Mouse (Mus musculus): ENCODE data around the gene Lpin2. TPM values are rescaled to one million over a fixed set of nuclear protein-coding genes. Genes with fewer than 3 reads are reported as not detected.

Gene Lpin2
- total RNA-seq, 2 experiments from 2014 or later, result 101 to 104 TPM

GRCm38 (mm10) chr17:71169639-71170038 is 12.7 kb upstream of the Lpin2 start:
- DNase-seq (ENCODE audit: low spot score in 2 of 2), result no peak

DNA sequence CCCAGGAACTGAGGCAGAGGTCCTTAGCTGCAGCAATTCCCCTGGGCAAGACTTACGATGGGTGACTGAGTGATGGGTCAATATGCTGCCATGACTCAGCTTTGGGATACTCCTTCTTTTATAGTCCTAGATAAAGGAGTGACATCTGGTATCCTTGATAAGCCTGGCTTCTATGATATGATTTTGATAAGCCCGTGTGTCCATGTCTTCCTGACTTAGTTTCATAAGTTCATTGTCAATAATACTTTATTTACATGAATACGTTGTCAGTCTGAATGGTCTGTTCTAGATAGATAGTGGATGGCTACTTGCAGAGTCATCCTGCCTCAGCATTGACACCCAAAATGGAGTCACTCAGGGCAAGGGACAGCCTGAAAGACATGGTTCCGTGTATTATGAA is 11.2 kb upstream of the Lpin2 start:
- no peak for DNase-seq (ENCODE audit: low spot score in 2 of 2)

DNA sequence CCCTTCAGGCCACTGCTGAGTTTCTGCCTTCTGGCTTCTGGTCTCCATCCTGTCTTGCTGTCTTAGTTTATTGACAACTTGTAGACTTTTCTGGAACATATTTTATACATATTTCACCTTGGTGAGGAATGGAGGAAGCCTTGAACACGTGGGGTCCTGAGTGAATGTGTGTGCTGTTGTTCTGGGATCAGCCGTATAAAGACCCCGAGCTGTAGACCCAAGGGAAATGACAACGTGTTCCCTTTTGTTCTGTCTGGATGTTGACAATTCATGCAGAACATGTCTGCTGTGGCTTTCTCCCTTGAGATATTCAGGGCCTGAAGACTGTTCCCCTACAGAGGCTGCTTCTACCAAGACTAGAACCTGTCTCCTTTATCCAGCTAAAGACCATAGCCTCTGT is 5.0 kb upstream of the Lpin2 start:
- no peak for DNase-seq (ENCODE audit: low spot score in 2 of 2)

GRCm38 (mm10) chr17:71177949-71178348 is 4.4 kb upstream of the Lpin2 start:
- DNase-seq (ENCODE audit: low spot score in 2 of 2), result no peak

DNA sequence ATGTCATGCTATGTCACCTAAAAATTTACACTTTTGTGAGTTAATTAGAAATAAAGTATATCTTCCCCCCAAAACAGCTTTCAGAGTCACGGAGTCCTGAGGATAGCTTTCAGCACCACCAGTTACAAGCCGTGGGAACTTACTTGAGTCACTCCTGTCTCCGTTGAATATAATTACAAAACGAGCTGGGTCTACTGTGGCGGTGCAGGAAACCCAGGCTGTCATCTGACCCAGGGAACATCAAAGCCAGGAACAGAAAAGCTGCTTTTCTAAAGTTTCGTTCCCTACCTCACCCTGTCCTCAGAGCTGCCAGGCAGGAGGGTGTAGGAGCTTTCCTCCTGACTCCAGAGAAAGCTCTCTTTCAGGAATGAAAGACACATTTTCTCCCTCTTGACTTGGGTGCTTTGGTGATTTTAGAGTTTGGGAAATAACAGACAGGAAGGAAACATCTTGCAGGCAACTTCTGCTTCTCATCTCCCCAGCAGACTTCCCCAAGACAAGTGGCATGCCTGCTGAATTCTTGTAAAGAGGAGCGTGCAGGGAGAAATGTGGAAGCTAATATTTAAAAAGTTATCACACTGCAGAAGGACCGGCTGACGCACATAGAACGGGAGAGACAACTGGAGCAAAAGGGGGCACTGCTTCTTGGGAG is 3.7 kb upstream of the Lpin2 start:
- no peak for DNase-seq (ENCODE audit: low spot score in 2 of 2)

DNA sequence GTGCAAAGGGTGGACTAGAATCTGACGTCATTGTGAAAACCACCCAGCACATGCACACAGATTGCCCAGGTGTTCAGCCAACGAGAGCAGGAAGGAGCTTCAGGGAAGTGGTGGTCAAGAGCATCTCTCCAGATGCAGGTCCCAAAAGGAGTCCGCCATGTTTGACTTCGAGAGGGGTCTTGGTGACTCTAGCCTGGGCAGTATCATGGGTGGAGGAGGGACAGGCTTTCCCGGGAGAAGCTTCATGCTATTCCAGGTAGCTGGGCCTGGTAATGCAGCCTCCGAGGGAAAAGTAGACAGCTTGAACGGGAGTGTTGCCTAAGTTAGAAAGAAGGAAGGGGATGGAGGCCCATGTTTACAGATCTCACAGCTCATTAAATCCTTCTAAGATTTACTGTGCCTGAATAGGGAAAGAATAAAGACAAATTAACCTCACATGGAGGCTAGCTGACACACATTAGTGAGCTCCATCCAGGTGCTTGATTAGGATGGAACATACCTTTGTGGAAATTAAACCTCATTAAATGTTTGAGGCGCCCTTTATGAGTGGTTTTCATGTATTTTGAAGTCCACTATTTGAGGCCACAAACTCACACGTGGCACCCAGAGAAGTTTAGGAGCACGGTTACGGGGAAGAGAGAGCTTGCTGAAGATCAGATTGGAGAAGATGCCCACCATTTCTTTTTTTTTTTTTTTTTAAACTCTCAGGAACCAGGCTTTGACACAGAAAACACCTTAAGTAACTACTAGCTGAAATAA is 2.6 kb upstream of the Lpin2 start:
- DNase-seq (ENCODE audit: low spot score in 2 of 2), result no peak

- DNase-seq (ENCODE audit: low spot score in 2 of 2), result no peak
Observed at GRCm38 (mm10) chr17:71180601-71181000, 1.8 kb upstream of the Lpin2 start.

GRCm38 (mm10) chr17:71182871-71183656 is 704 bp downstream of the Lpin2 start:
- DNase-seq (ENCODE audit: low spot score in 2 of 2), result peak; percentile 88 to 92

DNA sequence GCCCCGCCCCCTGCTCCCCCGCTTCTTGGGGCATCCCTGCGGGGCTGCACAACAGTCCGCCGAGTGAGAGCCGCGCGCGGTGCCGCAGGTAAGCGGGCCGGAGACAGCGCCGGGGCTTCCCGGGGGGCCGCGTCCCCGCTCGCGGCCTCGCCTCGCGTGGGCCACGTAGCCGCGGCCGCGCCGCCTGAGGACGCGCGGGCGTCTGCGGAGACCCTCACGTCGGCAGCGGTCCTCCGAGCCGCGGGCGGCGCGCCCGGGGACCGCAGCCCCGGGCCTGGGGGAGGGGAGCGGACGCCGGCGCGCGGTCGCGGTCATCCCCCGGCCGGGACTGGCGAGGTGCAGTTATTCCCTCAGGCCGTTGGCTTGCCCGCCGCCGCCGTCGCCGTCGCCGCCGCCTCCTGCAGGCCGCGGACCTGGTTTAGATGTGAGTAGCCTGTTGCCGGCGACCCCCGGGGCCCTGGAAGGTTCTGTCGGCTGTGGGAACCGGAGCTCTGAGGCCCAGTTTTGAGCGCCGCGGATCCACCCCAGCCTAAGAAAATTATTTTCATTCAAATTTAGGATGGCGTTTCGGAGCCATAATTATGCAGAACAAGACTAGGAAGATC is 1.4 kb downstream of the Lpin2 start:
- peak in 1 of 2 experiments; percentile 49 for DNase-seq (ENCODE audit: low spot score in 2 of 2)

- DNase-seq (ENCODE audit: low spot score in 2 of 2), result peak in 1 of 2 experiments; percentile 28
Observed at GRCm38 (mm10) chr17:71184356-71185111, 2.2 kb downstream of the Lpin2 start.

DNA sequence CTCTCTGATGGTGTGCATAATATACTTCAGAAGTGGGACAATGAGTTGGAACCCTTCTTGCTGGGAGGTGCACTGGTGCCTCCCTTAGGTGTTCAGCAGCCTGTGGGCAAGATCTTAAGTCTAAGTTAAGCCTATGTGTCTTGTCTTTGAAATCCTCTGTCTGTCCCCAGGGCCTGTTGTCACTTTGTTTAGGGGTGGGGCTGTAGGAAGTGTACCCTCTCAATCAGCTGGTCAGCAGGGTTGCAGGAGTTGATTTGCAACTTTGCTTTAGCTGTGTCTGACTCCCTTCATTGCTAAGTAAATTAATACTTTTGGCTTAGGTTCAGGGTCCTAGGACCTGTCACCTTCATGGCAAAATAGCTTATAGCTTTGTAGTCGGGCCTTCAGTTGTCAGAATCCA is 3.0 kb downstream of the Lpin2 start:
- no peak for DNase-seq (ENCODE audit: low spot score in 2 of 2)

- no peak for DNase-seq (ENCODE audit: low spot score in 2 of 2)
Observed at GRCm38 (mm10) chr17:71190589-71190988, 8.2 kb downstream of the Lpin2 start.

GRCm38 (mm10) chr17:71191063-71191462 is 8.7 kb downstream of the Lpin2 start:
- DNase-seq (ENCODE audit: low spot score in 2 of 2), result no peak

DNA sequence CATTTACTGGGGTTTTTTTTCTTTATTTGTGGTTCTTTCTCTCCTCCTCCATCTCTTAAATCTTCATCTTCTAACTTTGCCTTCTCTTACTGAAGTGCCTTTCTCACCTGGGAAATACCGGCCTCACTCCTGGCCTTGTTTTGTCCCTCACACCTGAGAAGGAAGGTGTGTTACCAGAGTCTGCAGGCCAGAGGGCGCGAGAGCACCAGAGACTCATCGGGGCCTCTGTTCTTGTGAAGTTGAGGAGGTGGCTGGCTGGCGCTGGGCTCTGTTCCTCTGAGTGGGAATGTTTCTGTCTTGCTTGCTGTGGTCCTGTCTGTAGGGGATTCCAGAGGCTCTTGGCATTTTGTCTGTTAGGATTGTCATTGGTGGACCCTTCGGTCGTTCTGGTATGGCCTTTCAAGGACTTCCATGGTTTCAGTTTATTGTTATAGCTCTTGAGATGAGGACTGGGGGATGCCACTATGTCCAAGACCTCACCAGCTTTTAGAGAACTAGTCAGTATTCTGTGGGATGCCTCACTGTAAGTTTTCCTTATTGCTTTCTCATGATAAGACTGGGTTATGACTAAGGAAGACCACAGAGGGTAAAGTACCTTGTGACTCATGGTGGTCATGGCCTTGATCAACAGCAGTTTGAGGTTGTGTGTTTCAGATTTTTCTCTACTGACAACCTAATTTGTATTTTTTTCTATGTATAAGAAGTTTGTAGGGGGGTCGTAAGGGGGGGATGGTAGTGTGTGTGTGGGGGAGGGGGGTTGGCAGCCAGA is 9.5 kb downstream of the Lpin2 start:
- no peak for DNase-seq (ENCODE audit: low spot score in 2 of 2)

DNA sequence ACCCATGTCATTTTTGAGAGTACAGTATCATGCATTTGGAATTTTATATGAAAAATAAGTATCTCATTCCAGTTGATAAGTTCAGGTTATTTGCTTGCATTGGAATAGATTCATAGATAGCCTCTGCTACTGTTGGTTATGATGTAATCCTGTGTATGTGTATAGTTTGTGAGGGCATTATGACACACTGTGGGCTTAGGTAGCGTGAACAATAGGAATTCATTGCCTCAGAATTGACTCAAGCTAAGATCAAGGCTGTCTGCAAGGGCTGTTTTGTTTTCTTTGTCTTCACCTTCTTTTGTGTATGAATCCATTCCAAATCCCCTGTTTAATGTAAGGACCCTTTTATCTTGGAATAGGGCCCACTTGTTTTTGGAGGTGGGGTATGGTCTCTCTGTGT is 10.7 kb downstream of the Lpin2 start:
- no peak for DNase-seq (ENCODE audit: low spot score in 2 of 2)

GRCm38 (mm10) chr17:71193485-71193884 is 11.1 kb downstream of the Lpin2 start:
- DNase-seq (ENCODE audit: low spot score in 2 of 2), result no peak

DNA sequence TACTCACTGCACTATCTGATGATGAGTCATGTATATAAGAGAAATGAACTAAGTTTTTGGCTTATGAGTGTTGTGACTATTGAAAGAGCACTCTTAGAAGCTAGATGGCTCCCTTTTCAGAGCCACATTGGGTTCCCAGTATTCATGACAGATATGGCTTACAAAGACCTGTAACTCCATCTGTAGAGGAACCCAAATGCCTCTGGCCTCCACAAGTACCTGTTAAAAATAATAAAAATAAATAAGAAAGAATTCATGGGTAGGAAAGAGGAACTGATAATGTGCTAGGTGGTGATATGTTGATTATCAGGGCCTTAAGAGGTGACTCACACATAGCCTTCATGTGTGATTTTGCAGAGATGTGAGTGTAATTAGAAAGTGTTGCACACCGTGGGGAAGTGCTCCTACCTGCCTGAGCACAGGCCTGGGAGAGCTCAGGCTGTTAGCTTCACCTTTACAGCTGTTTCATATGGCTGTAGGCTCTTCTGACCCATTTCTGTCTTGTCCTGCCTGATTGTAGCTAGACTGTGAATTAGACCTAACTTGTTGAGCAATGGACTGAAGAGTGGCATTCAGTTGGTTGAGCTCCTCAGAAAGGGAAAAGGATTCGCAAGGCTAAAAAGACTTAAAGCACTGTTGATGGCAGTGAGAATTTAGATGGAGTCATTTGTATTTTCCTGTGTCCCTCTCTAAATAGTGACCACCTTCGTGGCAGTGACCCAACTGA is 12.7 kb downstream of the Lpin2 start:
- DNase-seq (ENCODE audit: low spot score in 2 of 2), result no peak

GRCm38 (mm10) chr17:71195633-71196391 is 13.5 kb downstream of the Lpin2 start:
- peak in 1 of 2 experiments; percentile 27 for DNase-seq (ENCODE audit: low spot score in 2 of 2)

DNA sequence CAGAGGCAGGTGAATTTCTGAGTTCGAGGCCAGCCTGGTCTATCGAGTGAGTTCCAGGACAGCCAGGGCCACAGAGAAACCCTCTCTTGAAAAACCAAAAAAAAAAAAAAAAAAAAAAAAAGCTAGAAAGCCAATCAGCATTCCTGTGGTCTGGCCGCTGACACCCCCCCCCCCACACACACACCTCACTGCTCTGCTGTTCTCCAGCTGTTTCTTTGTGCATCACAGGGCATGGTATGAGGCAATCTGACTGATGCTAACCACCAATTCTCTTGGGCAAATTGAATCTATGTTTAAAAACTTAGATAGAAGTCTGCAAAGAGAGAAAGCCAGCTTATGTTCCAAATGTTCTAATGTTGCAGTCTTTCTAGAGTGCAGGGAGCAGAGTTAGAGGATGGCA is 14.1 kb downstream of the Lpin2 start:
- no peak for DNase-seq (ENCODE audit: low spot score in 2 of 2)
